Mouse (Mus musculus) layer of hippocampus, postnatal 14 days (tissue): ENCODE results near the gene Sp6. TPM values are rescaled to one million over a fixed set of nuclear protein-coding genes. Genes with fewer than 3 reads are reported as not detected.

Source experiments
- DNase-seq, 2 experiments: peaks; one replicate each; pipeline ENCODE4 v3.0.0; 2021 to 2022; ENCODE audit warnings: low spot score in 2 of 2, mixed read lengths in 1 of 2
- long read RNA-seq, 2 experiments: library from polyadenylated mRNA; stranded (forward); transcript quantifications; one replicate each; pipeline ENCODE4 v2.0.0; 2021
- total RNA-seq, 2 experiments: library from RNA; stranded (reverse); gene quantifications; 2 replicates each; pipeline ENCODE4 v1.2.3; 2021

The Sp6 gene
- total RNA-seq = 1 to 10 TPM in 1 of 2 experiments, under 1 TPM in 1; 0.81 to 1.1 TPM
- long read RNA-seq, experiment 1, partial matches to known transcripts = 0 of 2 reads
- long read RNA-seq, experiment 1, other reads (novel, unspliced or antisense) = 1 of 2 reads
- long read RNA-seq, experiment 2 = 0 reads

DNA sequence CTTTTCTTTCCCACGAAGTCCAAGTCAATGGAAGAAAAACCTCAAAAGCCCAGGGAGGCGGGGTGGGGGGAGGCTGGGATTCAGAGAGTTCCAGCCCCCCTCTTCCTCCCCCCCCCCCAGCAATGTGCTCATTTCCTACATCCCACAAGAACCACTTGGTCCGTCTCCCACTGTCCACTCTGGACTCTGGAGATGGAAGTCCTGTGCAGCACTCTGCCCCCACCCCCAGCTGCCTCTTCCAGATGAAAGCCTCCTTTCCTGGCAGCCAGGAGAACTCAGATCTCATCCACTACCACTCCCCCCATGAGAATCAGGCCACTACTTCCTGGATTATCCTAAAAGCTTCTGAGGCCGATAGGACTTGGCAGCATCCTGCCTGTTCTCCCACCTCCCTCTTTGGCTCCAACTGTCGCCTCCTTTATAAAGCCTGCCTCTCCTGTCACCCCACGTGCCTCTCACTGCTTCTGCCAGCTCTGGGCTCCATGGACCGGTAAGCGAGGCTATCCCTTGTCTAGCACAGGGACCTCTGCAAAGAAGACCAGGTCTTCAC lies at the start of gene Sp6:
Gene Sp6, plus strand, starts transcription at position 274 of the 550 bp plus-strand sequence.
- no peak for DNase-seq

- peak; percentile 84 to 92 for DNase-seq
Observed at GRCm38 (mm10) chr11:96963580-96963979, 49.6 kb upstream of the Sp6 start.

- no peak for DNase-seq
Observed at GRCm38 (mm10) chr11:96966172-96966571, 47.0 kb upstream of the Sp6 start.

DNA sequence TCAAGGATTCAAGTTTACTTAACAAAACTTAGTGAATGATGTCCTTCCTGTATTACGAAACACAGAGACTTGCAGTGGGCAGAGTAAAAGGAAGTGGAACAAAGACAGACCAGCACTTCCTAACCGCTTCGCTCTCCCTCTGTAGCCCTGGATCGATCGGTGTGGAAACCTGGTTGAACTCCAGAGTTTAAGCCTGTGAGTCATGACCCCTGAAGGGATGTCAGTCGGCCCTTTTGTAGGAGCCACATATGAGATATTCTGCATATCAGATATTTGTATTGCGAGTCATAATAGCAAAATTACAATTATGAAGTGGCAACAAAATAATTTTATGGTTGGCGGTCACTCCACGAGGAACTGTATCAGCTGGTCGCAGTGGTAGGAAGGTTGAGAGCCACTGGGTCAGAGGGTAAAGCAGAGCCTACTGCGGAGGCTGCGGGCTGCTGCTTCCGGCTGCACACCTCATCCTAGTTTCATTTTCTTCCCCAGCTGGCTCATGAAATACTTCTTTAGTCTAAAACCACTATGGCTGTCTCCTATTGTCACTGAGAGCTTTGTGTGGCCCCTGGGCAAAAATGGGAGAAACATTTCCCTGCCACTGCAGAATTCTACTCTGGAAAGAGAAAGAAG lies 46.2 kb upstream of the Sp6 start:
- DNase-seq = no peak

DNA sequence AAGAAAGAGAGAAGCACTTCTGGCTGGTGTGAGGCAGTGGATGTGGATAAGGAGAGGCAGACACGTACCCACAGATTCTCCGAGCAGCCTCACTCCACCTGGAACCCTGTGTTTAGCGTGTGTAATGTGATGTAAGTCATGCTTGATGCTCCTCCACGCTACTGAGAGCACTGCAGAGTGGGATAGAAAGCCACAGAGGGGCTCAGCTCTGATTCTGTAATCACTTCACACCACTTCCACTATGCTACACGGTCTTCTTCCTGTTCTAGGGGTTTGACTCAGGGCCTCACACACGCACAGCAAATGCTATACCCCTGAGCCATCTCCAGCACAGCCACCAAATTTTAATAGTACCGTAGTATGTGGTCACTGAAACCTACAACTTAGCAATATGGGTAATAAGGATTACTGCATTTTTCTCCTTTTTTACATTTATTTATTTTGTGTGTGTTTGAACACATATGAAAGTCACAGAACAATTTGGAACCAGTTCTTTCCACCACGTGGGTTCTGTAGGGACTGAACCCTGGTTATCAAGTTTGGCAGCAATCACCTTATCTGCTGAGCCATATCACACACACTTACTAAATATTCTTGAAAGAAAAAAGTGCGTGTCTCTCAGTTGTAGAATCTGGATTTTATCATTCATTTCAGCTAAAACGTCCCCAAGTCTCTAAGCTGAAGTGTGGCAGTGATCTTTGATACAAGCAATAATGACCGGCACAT lies 45.5 kb upstream of the Sp6 start:
- no peak for DNase-seq

GRCm38 (mm10) chr11:96968476-96968875 lies 44.7 kb upstream of the Sp6 start:
- DNase-seq = no peak

DNA sequence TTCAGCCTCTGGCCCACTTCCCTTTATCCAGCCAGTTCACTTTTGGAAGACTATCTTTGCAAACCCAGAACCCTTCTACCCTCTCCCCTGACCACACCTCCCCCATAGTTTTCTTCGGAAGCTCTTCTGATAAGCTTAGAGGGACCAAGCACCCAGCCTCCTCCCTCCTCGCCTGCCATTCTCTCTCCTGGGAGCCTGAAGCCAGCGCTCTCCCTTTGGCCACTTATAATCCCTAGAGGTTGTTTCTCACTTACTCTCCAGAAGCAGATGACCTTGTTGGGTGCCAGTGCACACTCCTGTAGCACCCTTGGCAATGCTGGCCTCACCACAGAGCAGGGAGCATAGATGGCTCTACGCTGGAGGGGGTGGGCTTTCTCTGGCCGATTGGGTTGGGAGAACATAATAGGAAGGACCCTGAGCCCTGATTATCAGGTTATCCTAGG lies 43.9 kb upstream of the Sp6 start:
- DNase-seq = no peak

GRCm38 (mm10) chr11:96969746-96970145 lies 43.4 kb upstream of the Sp6 start:
- no peak for DNase-seq

- DNase-seq = no peak
Observed at GRCm38 (mm10) chr11:96970341-96970740, 42.9 kb upstream of the Sp6 start.

- no peak for DNase-seq
Observed at GRCm38 (mm10) chr11:96972906-96973305, 40.3 kb upstream of the Sp6 start.

GRCm38 (mm10) chr11:96973426-96973964 lies 39.7 kb upstream of the Sp6 start:
- peak in 1 of 2 experiments; percentile 63 for DNase-seq

DNA sequence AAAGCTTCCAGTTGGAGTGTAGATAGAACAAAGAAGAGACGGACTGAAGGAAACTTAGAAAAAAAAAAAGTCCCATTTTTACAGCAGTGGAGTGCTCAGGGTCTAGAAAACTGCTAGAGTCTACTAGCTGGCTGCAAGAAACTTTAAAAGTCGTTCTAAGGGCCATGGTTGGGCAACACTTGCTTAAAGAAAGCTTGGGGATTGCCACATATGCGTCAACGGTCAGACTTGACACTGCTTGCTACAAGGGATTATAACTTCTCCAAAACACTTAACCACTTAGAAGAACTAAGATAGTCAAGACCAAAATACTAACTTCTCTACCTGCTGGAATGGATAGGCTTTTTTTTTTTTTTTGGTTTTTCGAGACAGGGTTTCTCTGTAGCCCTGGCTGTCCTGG lies 38.4 kb upstream of the Sp6 start:
- DNase-seq = no peak

DNA sequence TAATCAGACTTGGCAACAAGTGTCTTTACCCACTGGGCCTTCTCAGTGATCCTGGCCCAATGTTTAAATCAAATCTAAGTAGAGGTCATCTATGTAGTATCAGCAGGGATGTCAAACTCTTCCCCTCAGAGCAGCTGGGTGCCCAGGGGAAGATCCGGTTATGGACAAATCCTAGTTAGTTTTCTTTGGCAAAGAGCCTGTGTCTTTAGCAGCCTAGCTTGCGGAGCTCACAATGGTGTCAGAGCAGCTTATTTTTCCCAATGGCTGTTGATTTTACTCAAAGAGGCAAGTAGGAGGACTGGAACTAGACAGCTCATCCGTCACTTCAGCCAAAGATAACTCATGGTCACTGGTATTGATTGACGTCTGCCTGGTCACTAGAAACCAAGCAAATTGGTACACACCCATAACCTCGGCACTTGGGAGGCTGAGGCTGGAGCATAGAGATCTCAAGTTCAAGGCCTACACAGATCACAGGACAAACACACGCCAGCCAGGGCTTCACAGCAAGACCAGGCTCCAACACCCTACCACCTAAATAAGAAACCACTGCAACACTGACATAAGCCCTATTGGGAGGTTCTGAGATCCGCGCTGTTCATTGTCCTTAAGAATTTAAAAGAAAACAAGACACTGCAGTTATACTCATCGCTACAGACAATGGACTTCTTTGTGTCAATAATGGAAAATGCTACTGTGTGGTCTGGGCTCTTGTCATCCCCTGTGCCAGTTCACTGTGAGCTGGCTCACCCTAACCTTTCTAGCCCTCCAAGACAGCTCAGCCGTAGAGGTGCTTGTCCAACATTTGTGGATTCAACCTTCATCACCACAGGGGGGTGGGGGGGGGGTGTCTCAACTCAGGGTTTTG lies 37.4 kb upstream of the Sp6 start:
- no peak for DNase-seq

GRCm38 (mm10) chr11:96976379-96976687 lies 36.9 kb upstream of the Sp6 start:
- DNase-seq = no peak

GRCm38 (mm10) chr11:96976911-96977591 lies 36.1 kb upstream of the Sp6 start:
- DNase-seq = peak in 1 of 2 experiments; percentile 79

DNA sequence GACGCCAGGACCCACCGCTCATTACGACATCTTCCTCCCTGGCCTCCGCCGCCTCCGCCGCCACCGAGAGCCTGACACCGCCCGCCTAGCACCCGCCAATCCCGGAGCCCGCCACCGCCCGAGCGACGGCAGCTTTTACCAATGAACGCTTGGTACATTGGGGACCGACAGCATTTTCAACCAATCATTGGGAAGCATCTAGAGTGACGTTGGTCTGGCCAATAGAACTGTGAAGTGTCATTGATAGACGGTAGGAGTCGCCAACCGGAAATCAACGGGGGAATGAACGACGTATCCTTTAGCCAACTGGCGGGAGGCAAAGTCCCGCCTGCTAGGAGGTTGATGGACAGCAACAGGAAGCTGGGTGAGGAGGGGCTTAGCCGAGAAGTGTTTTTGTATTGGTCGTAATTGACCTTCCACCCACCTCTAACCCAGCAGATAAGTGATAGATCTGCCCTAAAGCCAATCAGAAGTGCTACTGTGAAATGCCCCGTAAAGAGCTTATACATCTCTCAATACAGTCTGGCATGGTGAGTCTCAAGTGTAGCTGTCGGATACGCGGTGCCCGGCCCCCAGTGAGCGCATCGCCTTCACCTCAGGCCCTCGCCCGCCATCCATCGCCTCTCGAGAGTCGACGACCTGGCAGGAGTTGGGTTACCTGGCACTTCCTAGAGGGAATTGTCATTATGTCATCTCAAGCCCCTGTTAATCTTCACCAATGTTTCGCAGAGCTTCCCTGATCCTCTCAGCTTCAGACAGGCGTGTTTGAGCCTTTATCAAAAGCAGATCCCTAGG lies 35.4 kb upstream of the Sp6 start:
- DNase-seq = peak; percentile 100

- no peak for DNase-seq
Observed at GRCm38 (mm10) chr11:96978401-96979246, 34.6 kb upstream of the Sp6 start.

- no peak for DNase-seq
Observed at GRCm38 (mm10) chr11:96979329-96979728, 33.9 kb upstream of the Sp6 start.

DNA sequence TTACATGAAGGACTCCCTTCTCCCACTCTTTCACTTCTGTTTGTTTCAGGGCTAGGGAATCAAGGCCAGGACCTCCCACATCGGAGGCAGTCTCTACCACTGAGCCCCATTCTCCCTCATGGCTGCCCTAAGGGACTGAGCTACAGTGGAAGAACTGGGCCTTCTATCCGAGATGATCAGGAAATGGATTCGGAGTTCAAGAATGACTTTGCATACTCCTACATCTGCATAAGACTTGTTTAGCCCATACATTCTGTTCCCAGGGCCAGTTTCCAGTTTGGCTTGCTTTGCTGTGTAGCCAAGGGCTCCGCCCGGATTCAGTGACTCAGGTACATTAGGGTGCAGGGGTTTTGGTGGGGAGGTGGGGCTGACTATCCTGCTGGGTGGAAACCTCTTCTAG lies 33.2 kb upstream of the Sp6 start:
- DNase-seq = no peak
